Mouse (Mus musculus) erythroblast, embryonic 14.5 days (primary cell): ENCODE results near the gene Ddx17.

Experiments
- GATA1 ChIP-seq: IDR thresholded peaks from 2 replicates; pipeline ENCODE4 v1.6.1; 2012; ENCODE audit warnings: low read length, inconsistent platforms, mixed read lengths
- TAL1 ChIP-seq: IDR thresholded peaks from 3 replicates; pipeline ENCODE4 v1.6.1; 2012; ENCODE audit warnings: low read length, inconsistent platforms, mixed read lengths

- no peak for TF ChIP-seq GATA1
- TF ChIP-seq TAL1, result no peak
Measured at GRCm38 (mm10) chr15:79547289-79547820, 814 bp upstream of the Ddx17 start.
